Mouse (Mus musculus) 3T3-L1 (cell line): ENCODE measurements around the gene Mrps23.

Experiments
- DNase-seq: peaks from one replicate; pipeline ENCODE4 v3.0.0-alpha.2; 2015; ENCODE audit warnings: low read depth, low spot score

The Mrps23 gene

DNA sequence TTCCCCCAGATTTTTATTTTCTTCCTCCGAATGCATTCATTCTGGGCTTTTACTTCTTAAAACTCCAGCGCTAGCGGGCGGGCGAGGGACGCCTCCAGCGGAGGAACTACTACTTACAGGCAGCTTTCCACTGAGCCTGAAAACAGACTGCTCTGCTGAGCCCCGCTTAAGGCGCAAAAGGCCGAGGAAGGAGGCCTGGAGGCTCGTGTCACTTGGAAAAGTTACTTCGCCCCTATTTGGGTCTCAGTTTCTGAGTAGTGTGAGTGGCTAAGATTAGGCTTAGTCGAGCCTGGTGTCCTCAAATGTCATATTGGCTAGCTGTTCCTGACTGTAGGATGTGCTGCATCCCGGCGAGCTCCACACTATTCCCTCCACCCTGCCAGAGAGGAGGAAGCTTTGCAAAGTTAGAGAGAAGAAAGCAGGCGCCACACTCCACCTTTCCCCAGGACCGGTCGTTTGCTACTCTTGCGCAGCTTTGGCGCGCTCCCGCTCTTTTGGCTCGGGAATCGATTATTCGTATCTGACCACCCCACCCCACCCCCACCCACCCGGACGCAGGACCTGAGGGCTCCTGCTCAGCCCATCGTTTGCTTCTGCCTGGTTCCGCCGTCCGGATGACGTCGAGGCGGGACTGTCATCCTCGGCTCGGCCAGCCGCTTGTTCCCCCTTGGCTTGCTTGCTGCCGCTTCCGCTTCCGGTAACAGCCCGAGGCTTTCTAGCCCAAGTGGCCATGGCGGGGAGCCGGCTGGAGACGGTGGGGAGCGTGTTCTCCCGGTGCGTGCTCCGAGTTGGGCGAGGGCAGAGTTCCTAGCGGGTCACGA, at the start of gene Mrps23:
Mrps23 (plus strand) TSS at position 677 of the 821 bp plus-strand sequence.
- DNase-seq, result peak; percentile 96

DNA sequence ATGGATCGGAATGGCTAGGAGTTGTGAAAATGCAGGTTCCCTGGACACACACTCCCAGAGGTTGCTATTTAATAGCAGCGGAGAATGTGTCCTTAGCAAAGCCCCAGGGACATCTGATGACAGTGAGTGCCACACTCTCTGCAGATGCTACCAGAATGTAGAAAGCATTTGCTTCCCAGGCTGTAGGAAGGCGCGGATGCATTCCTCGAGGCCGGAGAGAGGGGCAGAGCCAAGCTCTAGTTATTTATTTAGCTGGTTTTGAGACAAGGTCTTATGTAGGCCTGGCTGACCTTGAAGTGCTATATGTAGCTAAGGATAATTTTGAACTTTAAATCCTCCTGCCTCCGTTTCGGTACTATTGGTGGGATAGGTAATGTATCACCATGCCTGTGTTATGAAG, 49.7 kb upstream of the Mrps23 start:
- DNase-seq, result no peak

DNA sequence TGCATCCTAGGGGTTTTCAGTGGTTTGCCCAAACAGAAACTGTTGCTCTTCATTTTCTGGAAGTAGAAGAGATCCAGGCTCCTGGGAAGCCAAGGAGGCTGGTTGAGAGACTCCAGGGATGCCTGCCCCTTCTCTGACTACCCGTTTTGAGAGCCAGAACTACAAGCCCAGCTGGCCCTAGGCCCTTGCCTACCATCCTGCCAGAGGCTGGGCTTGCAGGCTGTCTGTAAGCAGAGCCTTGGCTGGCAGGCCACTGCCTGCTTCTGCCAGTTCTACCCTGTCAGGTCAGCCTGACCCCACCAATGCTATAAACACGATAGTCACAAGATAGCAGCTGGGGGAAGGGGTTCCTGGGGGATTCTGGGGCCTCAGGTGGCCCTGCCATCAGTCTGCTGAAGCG, 48.7 kb upstream of the Mrps23 start:
- DNase-seq, result no peak

DNA sequence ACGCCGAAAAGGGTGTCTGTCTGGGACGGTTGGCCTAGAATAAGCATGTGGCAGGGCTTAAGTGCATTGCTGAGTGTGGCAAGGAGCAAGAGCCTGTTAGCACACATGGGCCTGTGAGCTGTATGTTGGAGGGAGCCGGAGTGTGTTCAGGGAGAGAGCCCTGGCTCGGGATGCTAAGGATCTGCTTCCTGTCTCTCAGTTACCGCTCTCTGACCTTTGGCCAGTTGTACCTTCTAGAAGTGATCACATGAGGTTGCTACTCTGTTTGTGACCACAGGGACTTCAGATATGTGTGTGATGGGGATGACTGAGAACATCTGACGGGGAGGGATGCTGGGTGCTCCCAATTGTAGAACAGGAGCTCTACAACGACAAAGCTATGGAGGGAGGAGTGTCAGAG, 48.2 kb upstream of the Mrps23 start:
- no peak for DNase-seq

DNA sequence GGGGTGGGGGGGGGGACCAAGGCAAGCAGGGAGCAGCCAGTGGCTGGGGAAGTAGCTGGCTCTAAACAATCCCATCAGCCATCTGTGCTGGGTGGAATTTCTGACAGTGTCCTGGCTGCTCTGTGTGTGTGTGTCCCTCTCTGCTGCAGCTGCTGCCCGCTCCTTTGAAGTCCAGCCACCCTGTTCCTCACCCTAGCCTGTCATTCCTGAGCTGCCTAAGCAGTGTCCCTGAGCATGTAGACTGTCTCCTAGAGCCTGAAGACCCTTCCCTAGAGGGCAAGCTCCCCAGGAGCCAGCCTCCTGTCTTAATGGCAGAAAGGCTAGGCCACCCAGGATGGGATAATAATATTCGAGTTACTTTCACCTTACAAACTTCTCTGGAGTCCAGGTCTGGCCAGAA, 47.8 kb upstream of the Mrps23 start:
- no peak for DNase-seq

DNA sequence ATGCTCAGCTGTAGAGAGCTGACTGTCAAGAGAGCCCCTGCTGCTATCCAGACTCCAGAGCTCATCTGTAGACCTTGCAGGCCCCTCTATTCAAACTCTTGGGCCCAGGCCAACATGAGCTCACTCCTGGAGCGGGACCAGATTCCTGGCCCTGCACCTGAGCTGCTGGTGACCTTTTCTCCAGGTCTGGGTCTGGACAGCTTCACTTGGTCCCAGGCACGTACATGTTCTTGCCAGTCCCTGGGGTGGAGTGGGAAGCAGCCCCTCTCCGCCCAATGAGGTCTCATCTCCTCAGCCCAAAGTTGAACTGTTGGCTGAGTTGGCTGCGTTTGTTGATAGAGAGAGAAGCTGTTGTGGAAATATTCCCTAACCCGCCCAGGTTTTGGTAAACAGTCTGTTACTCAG, 45.3 kb upstream of the Mrps23 start:
- DNase-seq, result no peak

DNA sequence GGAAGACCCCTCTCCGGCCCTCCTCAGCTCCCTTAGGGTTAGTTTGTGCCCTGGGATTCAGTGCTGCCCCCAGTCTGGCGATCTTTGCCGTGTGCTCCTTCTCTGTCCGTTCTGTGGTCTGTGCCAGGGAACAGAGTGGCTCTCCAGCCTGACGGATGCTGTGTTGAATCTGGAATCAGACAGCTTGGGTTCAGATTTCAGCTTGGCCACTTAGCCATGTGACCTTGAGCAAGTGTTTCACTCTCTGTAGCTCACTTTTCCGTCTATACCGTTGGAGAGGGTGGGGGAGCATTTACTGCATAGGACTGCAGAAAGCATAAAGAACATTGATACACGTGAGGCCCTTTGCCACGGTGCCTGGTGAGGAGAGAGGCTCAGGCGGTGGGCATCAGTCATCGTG, 44.8 kb upstream of the Mrps23 start:
- no peak for DNase-seq

DNA sequence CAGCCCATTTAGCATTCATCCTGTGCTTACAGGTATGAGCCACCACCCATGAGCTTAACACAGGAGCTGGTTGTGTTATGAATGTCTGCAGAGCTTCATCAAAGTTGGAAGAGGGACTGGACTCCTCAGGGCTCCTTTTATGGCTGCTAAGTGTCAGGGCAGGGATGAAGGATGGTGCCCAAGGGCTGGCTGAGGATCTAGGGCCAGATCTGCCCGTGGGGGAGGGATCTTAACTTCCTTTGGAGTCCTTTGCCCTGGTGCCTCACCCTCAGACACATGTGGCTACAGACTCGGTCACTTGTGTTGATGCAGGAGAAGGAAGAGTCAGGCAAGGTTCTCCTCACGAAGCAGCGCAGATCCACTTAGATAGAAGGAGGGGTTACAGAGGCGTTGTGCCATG, 43.9 kb upstream of the Mrps23 start:
- DNase-seq, result no peak

DNA sequence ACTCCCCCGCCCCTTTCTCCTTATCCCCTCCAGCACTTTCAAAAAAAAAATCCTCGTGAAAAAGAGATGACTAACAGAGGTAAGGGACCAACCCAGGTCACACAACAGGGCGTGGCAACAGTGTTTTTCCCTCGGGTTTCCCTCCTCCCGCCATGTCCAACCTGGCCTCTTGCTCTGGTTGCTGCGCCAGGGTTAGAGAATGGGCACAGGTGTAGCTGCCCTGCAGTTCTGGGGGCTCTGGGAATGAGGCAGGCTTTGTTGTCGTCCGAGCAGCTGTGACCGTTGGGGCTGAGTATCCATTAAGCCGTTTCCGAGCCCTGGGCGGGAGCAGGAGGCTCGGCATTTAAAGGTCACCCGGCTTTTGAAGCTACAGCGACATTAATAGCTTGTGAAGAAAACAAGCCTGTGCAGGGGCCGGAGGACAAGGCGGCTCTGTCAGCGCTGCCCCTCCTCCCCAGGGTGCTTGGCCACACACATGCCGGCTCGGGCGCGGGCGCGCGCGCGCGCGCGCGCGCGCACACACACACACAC, 43.1 kb upstream of the Mrps23 start:
- DNase-seq, result no peak

DNA sequence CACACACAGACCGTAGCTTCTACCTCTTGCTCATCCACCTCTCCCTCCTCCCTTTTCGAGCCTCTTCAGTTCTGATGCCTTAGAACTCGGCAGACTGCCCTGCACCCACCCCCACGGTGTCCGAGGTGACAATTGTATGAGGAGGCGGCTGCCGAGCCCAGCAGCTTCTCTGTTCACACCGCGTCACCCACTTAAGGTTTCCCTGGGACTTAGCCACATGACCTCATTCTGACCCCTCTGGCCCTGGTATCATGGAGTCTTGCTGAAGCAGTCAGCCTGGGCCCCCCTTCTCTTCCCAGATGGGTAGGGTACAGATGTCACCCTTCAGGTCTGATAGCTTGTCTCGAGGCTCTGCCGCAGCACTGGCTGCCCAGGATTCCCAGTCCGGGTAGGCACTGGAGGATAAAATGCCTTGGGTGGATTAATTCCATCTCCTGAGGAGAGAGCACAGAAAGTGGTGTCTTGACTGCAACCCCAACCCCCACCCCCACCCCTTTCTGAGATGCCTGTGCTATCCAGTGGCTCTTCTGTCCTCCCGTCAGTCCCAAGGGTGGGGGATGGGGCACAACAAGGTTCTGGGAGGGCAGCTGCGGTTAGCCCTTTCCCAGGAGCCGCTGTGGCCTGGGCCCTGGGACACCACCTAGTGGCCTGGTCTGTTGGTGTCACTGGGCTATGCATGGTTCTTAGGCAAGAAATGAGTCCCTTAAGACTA, 42.4 kb upstream of the Mrps23 start:
- peak; percentile 60 for DNase-seq

DNA sequence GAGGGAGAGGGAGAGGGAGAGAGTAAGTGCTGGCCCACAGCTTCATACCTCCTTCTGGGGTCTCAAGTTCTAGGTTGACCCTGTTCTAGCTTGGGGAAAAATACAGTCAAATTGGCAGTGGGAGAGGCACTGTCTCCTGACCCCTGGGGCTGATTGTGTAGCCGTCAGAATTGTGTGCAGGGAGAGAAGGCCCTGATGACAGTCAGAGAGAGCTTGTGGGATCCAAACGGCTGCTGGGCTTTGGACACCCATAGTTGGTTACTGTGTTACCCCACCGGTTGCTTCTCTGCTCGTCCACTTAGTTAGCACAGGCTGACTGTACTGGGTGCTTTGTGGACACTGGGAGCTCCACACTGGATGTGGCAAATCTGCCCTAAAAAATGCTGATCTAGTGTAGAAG, 41.4 kb upstream of the Mrps23 start:
- no peak for DNase-seq

DNA sequence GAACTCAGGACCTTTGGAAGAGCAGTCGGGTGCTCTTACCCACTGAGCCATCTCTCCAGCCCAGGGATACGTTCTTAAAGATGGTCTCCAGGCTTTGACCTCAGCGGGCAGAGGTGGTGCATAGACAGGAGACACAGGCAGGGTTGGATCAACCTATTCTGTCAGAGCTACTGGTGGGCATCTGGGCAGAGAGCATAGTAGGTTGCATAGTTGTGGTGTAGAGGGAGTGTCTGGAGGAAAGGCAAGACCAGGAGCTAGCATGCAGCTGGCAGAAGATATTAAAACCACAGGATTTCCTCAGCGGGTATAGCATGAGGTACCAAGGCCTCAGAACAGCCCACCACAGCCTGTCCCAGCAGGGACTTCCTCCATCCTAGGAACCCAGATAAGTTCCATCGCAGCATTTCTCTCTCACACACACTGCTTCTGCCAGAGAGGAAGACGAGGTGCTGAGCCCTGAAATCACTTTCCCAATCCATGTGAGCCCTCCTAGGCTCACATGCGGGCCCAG, 39.9 kb upstream of the Mrps23 start:
- DNase-seq, result peak; percentile 75

DNA sequence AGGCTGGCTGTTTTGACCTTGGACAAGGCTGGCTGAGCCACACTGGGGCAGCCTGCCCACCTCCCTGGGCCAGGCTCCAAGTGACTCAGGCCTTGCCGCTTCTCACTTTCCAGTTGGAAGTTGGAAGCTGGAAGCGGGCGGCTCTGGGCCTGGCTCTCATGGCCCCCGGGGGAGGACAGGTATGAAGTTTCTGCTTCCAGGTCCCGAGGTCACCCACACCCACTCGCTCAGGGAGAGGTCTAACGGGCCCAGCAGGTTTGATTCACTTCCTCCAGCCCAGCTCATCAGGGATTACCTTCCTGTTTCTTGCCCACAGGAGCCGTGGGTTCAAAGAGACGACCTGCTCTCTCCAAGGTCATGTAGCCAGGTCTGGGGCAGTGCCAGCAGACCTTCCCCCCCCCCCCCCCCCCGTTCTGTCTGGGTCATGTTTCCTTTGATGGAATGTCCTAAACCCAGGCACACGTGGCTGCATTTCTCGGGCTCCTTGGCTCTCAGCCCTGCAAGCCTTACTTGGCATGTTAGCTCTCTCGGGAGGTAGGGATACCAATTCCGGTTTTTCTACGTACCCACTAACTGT, 39.3 kb upstream of the Mrps23 start:
- peak; percentile 93 for DNase-seq

DNA sequence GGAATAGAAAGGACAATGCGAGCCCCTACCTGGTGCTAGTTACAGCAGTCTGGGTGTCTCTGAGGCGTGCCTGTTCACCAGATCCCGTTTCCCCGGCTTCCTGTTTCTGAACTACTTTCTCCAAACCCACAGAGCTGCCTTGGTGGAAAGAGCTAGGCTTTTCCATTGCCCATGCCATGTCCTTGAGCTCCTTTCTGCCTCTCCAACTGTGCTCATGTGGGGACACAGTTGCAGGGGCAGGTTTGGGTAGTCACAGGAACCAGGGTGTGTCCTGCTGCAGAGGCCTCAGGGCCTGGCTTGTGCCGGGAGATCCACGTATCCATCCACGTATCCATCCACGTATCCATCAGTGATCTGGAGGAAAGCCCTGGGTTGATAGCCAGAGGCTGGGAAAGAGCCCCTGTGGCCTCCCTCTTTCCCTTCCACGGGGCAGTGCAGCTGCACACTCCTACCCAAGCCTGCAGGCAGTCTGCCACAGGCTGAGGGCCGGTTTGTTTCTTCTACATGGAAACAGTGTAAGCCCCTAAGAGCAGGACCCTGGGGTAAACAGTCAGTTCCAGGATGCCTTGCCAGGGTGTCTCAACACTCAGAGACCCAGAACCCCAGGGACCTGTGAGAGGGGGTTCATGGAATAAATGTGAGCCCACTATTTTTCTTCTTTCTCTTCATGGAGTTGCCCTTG, 38.4 kb upstream of the Mrps23 start:
- no peak for DNase-seq

DNA sequence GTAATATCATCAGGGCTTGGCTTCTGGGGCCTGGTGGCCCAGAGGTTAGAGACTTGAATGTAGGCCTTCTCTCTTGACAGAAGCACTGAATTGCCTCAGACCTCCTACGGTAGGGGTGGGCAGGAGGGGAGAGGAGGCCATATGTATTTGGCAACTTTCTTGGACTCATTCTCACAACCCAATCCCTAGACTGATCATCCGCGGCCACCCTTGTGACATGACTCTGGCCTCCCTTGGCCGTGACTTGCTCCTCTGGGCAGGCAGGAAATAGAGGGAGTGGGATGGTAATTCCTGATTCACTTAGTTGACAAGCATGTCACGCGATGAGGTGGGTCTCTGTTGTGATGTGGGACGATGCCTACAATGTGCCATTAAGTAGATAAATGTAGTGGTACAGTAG, 37.7 kb upstream of the Mrps23 start:
- DNase-seq, result no peak

DNA sequence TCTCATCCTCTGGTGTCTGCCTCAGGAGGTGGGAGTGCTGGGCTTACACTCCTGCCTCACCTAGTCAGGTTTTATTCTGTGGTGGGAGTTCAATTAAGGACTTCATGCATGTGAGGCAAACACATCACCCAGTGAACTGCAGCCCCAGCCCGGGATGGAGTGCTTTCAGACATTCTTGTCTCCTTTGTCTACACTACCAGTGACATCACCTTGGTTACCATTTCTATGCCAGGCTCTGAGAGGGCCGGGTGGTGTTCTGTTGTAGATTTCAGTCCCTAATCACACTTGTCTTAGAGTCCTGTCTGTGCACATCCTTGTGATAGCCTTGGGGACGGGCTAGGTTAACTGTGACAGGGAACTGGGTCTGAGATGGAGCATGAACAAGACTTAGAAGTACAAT, 35.6 kb upstream of the Mrps23 start:
- no peak for DNase-seq

DNA sequence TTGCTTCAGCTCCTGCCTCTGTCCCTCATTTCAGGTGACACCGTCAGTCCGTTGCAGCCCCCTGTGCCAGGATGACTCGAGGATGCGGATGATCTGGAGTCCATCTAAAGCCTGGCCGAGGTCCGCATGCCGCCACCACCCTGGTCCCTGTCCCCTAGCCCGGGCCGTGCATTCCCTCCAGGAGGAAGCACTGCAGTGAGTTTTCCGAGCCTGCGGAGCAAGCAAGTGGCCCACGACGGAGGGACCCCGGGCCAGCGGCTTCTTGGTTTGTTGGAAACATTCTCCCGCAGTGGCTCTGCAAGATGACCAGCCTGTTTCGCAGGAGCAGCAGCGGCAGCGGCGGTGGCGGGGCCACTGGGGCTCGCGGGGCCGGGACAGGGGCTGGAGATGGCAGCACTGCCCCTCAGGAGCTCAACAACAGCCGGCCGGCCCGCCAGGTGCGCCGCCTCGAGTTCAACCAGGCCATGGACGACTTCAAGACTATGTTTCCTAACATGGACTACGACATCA, 34.6 kb upstream of the Mrps23 start:
- DNase-seq, result no peak

DNA sequence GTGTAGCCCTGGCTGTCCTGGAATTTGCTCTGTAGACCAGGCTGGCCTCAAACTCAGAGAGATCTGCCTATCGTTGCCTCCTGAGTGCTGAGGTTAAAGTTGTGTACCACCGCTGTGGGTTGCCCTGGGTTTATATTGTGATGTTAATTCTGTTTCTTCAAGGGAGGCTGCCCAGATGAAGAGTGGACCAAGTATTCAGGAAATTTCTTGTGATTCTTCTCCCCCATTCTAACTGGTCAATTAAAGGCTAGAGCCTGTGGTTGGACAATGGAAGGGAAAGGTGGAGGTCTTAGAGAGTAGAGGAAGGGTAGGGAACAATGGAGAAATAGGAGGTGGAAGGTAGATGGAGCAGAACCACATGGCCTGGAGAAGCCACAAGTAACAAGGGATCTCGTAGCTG, 33.6 kb upstream of the Mrps23 start:
- no peak for DNase-seq

DNA sequence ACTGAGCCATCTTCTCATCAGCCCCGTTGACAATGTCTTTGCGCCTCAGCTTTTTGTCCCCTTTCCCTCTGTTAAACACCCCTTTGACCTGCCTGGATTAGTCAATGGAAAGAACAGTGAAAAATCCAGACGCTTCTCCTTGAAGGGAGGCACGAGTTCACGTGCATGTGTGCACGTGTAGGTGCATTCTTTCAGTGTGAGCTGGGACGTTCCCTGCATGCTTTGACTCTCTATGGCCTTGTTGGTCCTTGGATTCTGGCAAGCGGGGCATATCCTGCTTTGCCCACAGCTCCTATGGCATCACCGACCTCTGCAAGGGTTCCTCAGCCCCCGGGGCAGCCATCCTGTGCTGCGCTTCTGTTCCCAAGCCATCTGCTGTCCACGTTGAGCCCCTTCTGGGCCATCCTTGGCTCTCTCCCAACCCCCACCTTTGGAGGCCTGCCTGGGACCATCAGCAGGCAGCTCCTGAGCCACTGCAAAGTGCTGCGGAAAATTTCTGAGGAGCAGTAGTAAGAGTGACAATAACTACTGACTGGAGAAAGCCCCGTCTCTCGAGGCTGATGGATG, 32.2 kb upstream of the Mrps23 start:
- no peak for DNase-seq

DNA sequence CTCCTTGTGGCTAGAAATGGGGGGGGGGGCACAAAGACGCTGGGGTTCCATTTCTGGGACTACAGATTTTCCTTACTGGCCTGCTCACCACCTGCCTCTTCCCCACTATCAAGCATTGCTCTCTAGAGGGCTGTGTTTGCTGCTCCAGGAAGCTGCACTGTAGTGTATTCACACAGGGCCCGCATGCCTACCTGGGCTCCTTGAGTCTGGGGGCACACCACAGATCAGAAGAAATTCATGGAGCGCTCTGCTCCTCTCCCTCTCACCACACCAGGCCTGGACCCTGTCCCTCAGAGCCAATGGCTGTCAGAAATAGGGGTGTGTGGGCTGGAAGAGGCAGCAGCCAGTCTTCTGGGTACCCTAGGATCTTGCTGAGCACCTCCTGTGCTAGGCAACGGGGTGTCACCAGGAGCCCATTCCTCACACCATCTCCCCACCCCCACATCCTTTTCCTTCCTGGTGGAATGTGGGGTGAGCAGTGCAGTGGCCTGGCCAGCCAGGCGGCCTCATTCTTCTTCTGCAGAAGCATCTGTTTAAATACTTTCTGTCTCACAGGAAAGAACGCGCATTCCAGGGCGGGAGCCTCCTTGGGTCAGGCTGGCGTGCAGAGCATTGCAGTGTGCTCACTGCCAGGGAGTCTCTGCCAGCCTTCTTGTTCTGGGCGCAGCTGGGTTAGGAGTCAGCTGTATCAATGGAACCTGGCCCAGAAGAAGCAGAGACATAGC, 31.4 kb upstream of the Mrps23 start:
- peak; percentile 88 for DNase-seq
